Mouse (Mus musculus): ENCODE measurements at regions not wholly inside any gene's neighbourhood (a gene's known extent, or its start where the extent isn't known, plus 50 kb on each side); places are given as distances from the start of the nearest gene placed in this dataset.
A peak's percentile ranks its signal among the peaks of the same experiment; 100 is the strongest.
"Not testable (repeated sequence)": the region's sequence is repeated elsewhere in the genome, so short reads cannot be mapped to it uniquely, and the experiment has no call there.

DNA sequence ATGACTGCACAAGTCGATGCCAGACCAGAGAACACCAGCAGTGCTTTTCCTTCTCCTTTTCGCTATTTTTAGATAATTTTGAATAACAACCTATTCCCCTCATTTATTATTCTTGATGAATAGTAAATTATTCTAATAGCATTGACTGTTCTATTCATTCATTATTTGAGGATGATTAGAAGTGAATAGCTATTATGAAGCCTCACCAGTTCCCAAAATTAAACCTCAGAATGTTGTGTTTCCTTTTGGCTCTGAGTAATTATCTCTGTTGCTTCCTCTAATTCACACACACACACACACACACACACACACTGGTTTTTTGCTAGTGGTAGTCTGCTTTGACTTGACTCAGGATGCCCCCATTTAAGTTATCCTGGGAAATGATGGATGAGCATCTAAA, 540.7 kb downstream of the Cypt12 start:
- no peak for DNase-seq (ENCODE audit: low spot score in 2 of 2)

DNA sequence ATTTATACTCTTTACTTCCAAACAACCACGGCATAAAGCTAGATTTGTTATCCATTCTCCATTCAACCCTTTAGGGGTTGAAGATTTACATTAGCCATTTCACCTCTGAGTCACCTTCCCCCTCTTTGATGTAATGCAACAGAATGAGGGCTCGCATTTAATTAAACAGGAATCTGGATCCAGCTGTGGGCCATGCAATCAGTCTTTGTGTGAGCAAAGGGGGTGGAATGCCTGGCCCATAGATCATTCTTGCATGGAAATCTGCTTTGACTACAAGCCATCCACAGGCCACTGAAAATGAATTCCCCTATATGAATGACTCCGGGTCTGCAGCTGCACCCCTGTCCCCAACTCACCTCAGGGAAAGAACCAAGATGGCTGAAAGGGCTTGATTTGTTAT, 574.4 kb downstream of the Cypt12 start:
- DNase-seq (ENCODE audit: low spot score in 2 of 2), result no peak

DNA sequence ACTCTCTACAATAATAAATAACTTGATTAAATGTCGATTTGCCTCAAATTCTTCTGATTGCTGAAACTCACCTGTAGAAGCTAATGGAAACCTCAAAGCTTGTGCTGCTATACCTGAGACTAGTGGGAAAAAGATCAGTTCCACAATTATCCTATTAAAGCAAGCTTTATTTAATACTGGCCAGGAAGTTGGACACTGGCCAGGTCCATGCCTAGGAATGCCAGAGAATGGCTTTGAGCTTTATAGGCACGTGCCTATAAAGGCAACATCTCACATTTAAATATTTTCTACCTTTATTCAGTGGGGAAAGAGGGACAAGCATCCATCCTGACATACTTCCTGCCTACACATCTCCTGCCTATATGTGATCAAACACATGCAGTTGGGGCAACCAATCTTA, 575.8 kb downstream of the Cypt12 start:
- no peak for DNase-seq (ENCODE audit: low spot score in 2 of 2)

DNA sequence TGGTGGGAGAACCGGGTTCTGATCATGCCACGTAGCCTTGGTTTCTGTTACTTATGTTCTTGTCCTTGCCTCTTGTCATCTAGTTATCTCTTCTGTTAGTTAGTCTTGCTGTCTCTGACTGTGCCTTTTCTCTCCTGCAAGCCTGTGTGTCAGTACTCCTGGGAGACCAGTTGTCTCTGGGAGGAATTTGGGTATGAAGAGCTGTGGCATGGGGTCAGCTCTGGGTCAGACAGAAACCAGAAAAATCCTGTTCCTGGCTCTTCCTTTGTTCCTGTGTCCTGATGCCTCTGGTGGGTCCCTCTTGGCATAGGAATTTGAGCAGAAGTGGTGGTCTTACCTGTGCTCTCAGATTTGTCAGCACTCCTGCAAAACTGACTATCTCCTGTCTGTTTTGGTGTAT, 609.0 kb downstream of the Cypt12 start:
- no peak for DNase-seq (ENCODE audit: low spot score in 2 of 2)

DNA sequence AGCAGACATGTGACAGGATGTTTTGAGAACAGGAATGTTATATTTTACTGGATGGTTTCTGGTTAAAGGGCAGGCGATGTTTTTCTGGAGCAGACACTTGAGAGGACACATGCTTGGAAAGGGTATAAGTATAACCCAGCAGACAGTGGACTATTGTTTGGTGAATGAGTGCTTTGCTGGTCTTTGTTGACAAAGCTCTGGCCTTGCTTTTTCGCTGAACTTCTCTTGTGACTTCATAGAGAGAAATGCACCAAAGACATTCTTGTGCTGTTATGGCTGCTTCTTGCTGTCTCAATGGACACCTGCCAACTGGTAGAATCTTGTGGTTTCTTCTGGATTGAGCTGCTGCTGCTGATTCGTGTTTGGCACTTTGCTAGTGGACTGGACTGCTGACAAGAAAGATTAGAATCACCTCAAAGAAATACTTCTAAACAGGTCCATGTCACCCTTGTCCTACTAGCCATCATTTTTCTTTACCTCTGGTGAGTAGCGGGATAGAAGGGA, 612.1 kb downstream of the Cypt12 start:
- DNase-seq (ENCODE audit: low spot score in 2 of 2), result no peak

DNA sequence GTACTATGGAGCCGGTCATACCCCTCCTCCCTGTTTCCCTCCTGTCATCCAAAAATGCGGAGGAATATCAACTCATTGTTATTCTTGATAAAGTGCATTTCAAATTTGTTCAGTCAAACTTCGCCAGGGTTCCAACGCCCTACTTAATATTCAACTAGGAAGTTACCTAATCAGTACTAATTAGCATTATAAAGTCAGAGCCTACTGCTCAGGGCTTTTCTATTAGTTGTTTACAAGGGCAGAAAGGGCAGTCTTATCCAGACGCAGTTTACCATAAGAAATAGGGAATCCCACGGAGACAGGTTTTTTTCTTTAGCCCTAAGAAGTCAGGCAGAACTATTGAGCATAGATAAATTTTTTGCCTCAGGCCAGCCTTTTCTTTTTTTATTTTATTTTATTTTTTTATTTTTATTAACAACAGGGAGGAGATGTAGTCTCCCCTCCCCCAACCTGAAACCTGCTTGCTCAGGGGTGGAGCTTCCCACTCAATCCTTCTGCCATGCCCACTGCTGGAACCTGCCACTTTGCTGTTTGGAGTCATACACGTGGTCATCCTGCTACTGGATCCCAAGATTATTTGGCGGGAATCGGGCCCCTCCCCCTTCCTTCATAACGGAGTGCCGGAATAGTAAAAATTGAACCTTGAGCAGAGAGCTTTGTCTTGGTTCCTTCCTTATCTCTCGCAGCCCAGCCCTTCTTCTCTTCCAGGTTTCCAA, 632.9 kb downstream of the Cypt12 start:
- DNase-seq (ENCODE audit: low spot score in 2 of 2), result not testable (repeated sequence)

DNA sequence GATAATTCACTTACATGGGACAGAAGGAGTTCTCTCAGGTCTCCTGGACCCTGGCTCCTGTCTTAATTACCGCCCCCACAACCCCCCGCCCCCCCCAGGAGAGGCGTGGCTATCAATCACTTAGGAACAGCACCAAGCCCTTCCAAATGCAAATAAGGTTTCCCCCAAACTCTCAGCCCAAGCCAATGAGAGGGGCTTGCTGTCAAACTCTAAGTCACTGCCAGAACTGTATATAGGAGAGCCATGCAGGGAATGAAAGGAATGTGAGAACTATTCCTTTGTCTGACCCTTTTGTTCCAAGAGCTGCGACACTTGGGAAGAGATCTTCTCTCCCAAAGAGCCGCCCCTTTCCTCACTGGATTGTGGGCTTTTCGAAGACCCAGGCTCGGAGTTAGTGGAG, 672.4 kb downstream of the Cypt12 start:
- DNase-seq (ENCODE audit: low spot score in 2 of 2), result no peak

DNA sequence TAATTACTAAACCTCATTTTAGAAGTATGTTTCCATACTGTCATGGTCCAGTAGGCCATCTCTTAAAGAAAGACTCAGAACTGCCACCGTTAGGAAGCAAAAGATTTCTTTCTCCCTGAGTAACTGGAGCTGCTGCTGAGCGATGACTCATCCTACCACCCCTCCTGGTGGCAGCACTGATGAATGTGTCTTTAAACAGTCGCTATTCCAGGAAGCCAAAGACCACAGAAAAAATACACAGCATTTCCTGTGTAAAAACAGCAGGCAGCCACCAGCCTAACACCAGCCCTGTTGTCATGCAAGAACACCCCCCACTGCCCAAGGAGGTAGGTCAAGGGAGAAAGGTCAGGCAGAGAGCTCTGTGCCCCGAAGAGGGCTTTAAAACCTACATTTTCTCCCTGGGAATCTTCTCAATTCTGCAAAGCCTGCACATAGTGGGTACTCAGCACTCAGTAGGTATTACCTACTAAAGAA, 675.7 kb downstream of the Cypt12 start:
- DNase-seq (ENCODE audit: low spot score in 2 of 2), result peak; percentile 54 to 78

DNA sequence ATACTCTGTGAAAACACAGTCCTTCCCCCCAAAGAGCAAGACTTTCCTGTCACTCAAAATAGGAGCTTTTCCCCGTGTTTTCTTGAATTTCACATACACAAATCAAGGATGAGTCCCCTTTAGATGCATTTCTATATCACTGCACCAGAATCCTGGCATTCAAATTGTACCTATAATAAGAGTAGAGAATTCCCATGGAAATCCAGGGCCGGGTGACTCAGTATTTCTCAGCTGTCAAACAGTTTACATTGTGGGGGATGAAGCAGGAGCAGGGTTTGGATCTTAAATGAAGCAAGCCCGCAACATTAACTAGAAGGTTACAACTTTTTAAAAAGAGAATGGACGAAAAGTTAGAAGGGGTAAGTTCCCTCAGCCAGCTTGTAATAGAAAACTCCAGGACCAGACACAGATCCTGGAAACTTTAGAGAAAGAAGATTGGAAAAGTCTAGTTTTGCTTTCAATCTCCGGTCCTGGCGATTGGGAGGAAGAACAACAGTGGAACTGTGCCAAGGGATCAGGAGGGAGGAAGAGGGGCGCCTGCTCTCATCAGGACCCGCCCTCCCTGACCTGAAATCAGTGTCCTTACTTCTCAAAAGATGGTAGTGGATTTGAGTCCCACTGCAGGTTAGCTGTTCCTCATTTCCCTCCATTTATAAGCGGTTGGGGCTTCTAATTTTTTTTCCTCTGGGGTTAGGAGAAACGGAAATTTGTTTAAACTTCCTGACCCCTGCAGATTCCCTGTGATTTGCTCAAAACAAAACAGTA, 676.4 kb downstream of the Cypt12 start:
- DNase-seq (ENCODE audit: low spot score in 2 of 2), result peak in 1 of 2 experiments; percentile 38

DNA sequence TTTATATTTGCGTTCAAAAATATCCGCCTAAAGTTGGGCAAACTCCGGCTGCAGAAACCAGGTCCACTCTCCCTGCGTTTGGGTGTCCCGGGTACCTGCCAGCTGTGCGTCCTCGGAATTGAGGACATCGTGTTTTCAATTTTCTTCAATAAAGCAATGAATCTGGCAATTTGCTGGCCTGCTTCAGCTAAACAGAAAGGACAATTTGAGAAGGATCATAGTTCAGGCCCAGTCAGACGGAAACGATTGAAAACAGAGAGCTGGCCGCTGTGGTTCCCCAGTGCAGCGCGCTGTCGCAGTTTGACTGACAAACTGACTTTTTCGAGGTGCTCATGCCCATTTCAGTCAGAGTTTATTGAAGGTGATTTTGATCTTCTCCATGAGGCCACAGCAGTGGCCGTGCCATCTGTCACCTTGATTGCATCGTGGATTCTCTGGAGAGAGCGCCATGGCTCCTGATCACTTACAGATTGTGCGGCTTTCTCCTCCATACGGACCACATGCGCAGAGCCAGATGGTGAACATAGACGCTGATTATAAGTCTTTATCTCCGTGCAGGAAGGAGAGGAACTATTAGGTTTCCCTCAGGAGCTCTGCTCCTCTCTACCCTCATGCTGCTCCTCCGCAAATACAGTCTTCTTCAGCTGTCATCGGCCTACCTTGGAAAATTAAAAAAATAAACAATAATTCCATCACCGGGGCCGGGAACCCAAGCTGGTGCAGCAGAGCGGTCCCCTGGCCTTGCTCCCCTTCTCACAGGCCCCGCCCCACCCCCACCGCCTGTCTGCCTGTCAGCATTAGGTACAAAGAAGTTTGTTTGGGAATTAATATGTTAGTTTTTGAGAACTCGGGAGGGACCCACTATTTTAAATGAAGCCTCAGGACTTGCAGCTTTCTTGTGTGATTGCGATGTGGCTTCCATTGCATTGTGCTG, 677.5 kb downstream of the Cypt12 start:
- peak; percentile 66 to 82 for DNase-seq (ENCODE audit: low spot score in 2 of 2)

DNA sequence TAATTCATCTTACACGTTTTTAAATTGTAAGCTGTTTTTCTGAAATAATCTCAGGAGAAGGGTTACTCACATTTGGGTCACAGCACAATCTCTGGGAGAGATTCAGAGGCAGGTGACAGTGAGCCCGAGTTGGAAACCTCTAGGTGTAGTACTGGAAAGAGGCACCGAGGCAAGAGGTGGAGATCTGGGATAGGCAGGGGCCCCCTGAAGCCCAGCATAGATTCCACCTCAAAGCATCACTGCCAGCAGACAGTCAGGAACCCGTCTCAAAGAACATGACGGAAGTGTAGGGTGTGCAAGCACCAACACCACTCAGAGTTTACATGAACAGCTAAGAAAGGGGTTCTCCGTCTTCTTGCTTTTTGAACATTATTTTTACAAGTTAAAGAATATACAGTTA, 678.2 kb downstream of the Cypt12 start:
- DNase-seq (ENCODE audit: low spot score in 2 of 2), result no peak

DNA sequence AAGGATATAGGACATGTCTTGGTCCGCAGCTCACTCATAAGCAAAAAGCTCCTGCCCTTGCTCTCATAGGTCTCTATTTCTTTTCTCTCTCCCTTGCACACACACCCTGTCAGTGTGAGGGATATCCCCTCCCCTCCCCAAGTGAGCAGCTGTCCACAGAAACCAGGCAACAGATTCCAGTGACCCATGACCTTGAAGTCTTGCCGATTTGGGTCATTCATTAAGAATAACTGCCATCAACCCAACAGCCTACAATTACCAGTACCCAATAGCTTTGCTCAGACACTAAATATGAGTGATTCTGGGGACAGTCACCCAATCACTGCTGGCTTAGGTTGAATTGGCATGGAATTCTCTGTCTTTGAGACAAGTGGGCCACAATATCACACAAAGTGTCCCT, 678.6 kb downstream of the Cypt12 start:
- DNase-seq (ENCODE audit: low spot score in 2 of 2), result no peak

DNA sequence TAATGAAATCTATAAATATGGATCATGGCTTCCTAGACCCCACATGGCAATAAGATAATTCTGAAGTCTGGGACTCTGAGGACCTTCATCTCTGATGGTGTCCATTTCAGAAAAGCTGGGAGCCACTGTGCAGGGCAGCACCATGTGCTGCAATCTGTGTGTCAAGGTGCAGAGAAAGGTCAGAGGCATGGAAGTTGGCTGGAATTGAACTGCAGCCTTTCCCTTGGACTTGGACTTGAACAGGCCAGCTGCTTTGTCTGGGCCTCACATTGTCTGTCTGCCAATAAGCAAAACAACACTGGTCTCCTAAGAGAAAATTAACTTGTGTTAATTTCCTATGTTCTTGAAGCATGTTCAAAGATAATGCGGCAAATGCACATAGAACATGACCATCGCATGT, 681.0 kb downstream of the Cypt12 start:
- DNase-seq (ENCODE audit: low spot score in 2 of 2), result no peak

DNA sequence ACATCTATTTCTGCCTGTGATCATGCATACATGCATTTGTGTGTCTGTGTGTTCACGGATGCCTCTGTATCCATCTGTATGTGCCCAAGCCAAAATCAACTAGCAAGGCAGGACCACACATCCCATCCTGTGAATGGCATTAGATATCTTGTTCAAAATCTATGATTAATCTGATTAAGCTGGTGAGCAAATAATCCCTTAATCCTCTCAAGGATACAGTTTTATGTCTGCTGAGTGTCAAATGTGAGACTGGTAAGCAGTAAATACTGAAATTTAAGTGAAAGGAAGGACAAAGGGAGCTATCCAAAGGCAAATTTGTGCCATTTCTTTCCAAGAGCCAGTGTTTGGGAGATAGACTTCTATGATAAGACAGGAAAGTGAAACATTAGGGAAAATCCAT, 683.4 kb downstream of the Cypt12 start:
- no peak for DNase-seq (ENCODE audit: low spot score in 2 of 2)

DNA sequence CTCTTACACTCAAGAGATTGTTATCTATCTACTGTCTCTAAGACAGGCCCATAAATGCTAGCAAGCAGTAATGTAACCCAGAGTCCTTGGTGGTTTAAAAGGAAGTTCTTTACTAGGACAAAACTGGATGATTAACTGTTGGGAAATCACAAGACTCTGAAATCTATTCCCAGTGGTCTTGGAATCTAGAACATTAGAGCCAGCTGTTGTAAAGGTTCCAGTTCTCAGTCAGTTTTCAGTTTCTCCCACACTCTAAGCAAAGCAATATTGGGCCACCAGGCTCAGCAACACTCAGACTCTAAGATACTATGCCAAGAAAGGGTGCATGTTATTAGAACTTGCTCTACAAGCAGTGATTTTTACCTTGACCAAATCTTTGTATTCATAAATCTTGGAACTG, 686.6 kb downstream of the Cypt12 start:
- no peak for DNase-seq (ENCODE audit: low spot score in 2 of 2)

DNA sequence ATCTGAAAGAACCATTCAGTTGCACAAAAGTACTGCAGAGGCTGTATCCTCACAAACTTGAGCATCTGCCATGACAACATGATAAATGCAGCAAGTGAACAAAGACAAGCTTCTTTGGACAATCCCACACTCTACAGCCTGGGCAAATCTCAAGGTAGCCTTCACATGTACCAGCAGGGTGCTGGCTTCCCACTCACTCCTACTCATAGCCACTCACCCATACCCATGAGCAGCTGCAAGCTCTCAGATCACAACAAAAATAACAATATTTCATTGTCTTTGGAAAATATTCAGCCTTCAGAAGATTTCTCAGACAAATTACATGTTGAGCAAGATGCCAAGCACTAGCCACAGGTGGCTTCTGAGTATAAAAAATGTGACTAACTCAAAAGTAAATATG, 689.3 kb downstream of the Cypt12 start:
- DNase-seq (ENCODE audit: low spot score in 2 of 2), result no peak

DNA sequence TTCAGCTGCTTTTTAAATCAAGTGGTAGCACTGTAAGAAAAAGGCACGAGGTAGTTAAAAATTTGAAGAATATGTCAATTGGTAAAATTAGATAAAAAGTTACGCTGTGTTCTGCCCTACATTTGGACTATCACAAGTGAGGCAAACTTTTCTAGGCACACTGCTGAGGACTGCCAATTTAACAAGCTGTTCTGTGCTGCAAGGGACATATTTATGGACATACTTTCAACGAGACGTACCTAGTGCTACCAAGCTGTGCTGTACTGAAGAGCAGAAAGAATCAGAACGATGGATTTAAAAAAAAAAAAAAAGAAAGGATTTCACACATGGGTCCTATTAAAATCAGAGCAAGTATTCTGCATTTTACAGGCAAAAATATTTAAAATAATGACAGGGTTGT, 692.1 kb downstream of the Cypt12 start:
- DNase-seq (ENCODE audit: low spot score in 2 of 2), result peak; percentile 59 to 86

DNA sequence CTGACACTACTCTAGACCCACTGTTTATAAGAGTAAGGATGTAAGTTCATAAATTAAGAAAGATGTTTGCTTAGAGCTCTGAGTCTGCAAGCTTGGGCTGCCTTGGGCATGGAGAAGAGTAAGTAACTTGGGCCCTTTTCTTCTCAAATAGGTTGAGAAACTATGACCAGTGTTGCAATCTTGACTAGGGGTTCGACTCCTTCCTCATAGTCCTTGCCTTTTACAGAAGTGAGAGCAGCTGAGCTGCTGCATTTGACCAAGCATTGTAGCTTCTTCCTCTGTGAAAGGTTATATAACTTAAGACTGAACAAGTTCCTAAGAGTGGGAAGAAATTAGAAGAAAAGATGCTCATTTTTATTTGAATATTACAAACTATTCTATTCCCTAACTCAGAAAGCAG, 693.5 kb downstream of the Cypt12 start:
- no peak for DNase-seq (ENCODE audit: low spot score in 2 of 2)

DNA sequence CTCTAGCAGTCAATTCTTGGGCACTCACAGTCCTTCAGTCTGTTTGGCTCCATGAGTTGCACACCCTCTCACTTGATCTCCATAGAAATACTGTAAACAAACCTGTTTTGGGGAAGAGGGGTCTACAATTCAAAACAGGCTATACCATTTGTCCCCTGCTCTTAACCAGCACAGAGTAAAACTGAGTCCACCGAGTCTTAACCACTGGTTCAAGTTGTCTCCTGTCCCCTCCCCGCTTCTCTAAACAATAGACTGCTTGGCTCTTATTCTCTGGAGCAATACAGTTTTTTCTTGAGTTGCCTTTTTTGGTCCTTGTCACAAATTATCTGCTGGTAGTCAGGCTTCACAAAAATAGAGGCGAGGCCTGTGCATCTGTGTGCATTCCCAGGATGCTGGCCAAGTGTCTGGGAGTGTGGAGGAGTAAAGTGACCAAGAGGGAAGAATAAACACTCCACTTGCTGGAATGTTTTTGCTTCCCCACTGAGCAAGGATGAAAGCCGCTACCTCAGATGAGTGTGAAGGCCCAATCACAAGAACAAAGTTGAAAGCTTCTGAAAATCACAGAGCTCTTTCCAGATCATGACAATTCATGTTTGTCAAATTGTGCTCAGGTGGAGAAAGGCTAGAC, 695.3 kb downstream of the Cypt12 start:
- DNase-seq (ENCODE audit: low spot score in 2 of 2), result no peak

DNA sequence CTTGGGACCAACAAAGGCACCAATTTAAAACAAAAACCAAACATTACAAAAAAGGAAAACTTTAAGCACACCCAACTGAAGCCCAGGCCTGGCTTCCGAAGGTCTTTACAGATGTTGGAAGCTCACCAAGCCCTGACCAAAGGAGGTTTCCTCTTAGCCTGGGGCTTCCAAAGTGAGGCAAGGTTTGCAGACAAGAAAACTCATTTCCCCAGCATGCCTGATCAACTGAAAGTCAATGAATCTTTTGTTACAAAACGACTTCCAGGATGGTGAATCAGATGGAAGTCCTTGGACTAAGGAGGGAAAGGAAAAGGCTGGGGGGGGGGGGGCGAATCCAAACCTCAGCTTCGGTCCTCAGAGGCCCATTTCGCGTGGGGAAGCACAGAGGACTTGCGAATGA, 697.3 kb downstream of the Cypt12 start:
- DNase-seq (ENCODE audit: low spot score in 2 of 2), result no peak

DNA sequence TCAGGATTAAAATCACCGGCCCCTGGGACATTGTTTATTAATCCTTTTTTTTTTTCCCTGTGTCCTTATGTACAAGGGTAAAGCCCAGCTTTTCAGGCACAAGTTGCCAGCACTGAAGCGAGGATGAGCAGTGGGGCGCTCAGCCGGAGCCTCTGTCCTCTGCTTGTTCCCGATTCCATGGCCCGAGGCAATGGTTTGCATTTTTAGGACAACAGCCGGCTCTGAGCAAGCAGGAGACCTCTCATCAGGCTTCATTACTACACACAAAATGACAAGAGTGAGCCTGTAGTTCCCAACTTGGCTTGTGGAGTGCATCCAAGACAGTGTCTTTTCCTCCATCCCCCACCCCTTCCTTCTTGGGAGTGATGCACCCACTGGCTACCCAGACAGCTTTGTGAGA, 697.7 kb downstream of the Cypt12 start:
- no peak for DNase-seq (ENCODE audit: low spot score in 2 of 2)
